Mouse (Mus musculus): ENCODE measurements around the gene Coro7.

Coro7 gene

DNA sequence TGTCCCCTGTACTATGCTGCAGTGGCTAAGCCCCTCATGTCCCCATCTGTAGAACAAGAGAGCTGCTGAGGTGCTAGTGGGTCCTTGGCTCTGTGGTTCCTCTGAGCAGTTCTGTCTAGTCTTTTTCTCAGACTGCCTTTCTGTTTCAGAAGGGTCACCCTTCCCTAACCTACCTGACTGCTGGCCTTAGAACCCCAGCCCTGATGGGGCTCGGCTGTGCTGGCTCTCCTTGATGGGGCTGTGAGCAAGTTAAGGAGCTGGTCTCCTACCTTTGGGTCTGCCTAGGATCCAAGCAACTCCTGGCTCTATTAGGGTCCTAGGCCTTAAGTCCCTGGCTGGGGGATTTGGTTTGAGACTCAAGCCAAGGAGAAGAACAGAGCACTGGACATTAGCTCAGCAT is 64.3 kb downstream of the Coro7 start:
- DNase-seq (ENCODE audit: low spot score in 2 of 2) = no peak

DNA sequence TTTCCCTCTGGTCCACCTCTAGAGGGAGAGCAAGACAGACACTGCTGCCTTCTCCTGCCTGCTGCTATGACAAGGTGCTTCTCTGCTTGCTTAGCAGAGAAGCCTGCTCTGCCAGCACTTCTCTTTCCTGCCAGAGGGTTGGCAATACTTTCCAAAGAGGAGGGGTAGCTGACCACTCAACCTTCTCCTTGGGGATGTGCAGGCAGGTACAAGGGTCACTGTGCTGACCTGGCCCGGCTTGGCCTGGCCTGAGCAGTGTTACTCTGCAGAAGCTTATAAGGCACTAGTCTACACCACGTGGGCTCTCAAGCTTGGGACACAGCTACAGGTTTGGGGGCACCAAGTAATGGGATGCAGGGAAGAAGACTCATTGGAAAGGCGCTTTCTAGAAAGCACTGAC is 64.9 kb downstream of the Coro7 start:
- no peak for DNase-seq (ENCODE audit: low spot score in 2 of 2)

DNA sequence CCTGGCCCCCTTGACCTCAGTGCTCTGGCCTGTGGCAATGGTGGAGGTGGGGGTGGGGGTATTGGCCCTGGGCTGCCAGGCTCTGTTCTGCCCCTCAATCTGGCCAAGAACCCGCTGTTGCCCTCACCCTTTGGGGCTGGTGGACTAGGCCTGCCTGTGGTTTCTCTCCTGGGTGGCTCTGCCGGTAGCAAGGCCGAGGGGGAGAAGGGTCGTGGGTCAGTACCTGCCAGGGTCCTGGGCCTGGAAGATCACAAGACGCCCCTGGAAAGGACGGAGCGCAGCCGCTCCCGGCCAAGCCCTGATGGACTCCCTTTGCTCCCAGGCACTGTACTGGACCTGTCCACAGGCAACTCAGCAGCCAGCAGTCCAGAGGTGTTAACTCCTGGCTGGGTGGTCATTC is 65.8 kb downstream of the Coro7 start:
- no peak for DNase-seq (ENCODE audit: low spot score in 2 of 2)

DNA sequence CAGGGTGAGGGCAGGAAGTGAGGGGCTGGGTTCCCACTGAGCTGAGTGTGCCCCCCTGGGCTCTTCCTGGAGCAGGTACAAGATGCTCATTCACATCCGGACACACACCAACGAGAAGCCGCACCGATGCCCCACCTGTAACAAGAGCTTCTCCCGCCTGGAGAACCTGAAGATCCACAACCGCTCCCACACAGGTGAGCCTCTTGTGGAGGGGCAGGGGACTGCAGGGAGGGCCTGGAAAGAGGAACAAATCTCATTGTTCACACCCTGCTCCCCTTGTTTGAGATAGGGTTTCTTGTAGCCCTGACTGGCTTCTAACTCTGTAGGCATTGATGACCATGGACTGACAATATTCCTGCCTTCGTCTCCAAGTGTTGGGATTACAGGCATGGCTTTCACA is 67.9 kb downstream of the Coro7 start:
- no peak for DNase-seq (ENCODE audit: low spot score in 2 of 2)

DNA sequence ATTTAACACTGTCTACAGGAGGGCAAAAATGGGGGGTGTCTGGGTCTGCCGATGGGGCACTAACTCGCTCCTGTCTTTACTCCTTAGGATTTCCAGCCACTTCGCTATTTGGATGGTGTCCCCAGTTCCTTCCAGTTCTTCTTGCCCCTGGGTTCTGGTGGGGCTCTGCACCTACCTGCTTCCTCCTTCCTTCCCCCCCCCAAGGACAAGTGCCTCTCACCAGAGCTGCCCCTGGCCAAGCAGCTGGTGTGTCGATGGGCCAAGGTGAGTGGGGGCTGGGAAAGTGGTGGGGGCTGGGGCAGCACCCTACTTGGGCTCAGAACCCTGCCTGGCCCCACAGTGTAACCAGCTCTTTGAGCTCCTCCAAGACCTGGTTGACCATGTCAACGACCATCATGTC is 68.4 kb downstream of the Coro7 start:
- DNase-seq (ENCODE audit: low spot score in 2 of 2) = no peak

DNA sequence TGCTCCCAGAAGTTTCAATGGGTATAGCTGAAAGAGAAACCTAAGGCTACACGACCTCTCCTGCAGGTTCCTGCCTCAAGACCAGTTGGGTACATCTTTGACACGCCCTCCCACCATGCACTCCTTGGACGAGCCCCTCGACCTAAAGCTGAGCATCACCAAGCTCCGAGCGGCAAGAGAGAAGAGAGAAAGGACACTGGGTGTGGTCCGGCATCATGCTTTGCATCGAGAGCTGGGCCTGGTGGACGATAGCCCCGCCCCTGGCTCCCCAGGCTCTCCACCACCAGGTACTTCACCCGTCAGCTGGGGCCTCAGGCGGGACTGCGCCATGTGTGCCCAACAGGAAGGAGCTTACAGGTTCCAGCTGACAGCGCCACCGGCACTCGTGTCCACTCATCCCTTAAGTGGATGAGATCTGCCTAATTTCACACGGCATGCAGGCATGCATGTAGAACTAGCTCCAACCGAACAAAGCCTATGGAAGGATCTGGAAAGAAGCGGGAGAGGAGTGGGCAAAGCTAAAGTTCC is 71.0 kb downstream of the Coro7 start:
- DNase-seq (ENCODE audit: low spot score in 2 of 2) = no peak

DNA sequence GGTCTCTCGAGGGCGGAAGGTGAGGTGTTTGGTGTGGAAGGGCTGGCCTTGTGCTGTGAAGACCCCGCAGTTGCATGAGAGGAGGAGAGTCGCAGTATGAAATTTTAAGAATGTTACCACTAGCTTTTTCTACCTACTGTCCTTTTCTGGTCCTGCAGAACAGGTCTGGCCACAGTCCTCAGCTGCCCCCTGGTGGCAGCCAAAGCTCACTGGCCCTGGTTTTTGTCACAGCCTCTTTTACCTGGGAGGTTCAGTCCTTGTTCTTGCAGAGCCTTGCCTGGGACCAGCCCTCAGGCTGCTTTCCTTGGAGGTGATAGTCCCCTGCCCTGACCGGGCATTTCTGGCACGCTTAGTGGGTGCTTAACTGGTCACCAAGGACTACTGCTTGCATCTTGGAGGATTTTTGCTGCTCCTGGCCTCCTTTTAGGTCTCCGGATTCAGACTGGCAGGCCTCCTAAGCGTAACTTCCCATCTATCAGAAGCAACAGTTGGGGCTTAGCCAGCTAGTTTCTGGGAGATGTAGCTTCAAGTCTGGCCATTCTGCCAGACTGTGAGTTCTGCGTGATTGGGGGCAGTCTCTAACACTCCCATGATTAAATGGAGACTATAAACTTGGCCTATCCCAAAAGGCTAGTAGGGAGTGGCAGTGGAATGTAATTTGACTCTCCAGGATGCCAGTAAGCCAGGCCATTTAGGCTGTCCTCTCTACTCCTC is 71.6 kb downstream of the Coro7 start:
- DNase-seq (ENCODE audit: low spot score in 2 of 2) = peak; percentile 68 to 86

DNA sequence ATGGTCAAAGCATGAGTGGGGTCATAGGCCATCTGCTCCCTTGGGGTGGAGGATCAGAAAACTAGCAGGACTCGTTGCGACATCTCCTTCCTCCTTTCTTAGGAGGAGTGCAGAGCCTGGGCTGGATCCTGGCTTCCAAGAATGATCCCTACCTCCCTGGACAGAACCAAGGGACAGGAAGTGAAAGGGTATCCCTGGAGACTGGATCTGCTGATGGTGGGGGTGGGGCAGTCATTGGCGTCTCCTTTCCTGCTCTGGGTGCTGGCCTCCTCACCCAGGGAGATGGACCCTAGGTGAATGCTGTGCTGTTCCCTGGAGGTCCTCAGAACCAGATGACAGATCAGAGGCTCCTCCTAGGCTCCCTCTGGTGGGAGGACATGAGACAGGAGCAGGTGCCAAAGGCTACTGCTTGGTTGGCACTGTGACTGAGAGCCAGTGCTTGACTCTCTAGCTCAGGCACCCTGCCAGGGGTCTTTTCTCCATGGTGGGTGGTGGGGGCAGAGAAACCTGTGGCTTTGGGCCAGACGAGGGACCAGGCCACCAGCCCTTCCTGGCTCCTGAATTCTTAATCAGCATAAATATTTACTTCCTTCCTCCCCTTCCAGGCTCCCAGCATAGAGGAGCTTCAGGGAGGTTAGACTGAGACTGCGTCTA is 73.0 kb downstream of the Coro7 start:
- peak in 1 of 2 experiments; percentile 59 for DNase-seq (ENCODE audit: low spot score in 2 of 2)

DNA sequence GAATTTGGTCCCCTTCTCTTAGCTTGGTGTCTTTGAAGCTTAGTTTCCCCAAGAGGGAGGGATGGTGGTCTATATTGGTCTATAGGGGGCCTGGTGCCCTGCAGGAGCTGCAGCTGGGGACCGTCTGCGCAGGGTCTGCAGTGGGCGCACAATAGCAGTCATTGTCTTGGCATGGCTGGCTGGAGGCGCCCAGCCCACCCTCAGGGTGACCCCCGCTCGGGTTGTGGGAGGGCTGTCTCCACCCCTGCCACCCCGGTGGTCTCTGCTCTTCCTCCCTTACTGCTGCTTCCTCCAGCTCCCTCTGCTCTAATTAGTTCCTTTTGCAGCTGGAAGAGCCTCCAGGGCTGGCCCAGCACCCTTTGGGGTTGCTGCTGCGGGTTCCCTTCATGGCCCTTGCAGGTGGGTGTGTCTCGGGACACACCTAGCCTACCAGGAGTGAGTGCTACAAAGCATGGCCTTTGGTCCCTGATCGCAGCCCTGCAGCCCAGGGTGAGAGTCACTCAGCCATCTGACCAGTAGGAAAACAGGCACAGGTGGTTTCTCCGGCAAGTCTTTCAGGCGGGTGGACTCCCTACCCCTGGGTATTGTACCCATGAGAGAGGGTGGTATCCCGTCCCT is 74.0 kb downstream of the Coro7 start:
- DNase-seq (ENCODE audit: low spot score in 2 of 2) = no peak

DNA sequence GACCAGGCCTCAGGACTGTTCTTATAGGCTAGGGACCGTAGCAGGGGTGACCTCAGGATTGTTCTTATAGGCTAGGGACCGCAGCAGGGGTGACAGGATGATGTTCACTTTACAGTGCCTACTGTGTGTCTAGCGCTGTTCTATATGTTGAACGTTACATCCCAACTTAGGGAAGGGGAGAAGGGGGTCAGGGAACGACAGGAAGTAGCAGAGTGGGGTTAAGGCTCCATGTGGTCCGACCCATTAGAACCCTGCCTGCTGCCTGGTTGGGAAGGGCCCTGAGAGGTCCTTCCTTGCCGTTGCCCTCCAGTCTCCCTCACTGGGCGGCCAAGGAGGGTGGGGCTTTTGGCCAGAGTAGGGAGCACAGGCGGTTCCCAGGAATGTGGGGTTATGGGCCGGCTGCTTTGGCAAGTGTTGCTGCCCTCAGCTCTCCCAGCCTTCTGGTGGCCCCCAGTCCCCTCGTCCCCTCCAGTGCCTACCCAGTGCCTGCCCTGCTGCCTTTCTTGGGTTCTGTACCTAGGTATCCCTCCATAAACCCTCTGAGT is 75.2 kb downstream of the Coro7 start:
- no peak for DNase-seq (ENCODE audit: low spot score in 2 of 2)

DNA sequence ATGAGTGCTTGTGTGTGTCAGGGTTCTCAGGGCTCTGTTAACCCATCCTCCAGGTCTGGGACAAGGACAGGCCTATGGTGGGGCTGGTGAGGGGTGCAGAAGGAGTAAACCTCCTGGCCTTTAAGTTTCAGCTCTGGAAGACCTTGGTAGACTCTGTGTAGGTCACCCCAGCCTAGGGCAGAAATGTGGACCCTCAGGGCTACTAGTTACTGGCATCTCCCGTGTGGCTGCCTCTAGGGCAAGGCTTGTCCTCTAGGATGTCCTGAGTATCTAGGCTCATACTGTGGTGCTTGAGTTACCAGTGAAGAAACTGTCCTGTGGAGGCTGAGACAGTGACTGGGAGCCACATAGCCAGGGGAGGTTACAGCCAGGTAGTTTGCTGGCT is 76.1 kb downstream of the Coro7 start:
- DNase-seq (ENCODE audit: low spot score in 2 of 2) = peak in 1 of 2 experiments; percentile 16

DNA sequence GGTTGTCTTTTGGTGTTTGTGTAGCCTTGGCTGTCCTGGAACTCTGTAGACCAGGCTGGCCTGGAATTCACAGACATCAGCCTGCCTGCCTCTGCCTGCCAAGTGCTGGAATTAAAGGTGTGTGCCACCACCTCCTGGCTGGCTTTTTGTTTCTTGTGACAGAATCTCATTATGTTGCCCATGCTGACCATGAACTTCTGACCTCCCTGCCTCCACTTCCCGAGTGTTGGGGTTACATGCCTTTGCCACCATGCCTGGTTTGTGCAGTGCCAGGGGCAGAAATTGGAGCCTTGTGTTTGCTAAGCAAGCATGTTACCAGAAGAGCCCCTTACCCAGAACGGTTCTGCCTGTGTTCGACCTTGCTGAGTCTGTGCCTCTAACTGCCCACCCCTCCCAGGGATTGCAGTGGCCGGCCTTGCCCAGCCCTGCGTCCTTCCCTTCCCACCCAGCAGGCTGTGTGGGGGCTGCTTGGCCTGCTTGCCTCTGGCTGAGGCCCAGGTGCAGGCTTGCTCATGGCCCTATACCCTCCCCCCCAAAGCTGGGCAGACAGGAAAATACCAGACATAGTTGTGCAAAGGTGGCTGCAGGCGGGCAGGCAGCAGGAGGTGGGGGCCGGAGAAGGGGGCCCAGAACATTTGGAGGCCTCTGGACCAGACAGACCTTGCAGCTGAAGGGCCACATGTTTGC is 76.7 kb downstream of the Coro7 start:
- DNase-seq (ENCODE audit: low spot score in 2 of 2) = peak in 1 of 2 experiments; percentile 15

DNA sequence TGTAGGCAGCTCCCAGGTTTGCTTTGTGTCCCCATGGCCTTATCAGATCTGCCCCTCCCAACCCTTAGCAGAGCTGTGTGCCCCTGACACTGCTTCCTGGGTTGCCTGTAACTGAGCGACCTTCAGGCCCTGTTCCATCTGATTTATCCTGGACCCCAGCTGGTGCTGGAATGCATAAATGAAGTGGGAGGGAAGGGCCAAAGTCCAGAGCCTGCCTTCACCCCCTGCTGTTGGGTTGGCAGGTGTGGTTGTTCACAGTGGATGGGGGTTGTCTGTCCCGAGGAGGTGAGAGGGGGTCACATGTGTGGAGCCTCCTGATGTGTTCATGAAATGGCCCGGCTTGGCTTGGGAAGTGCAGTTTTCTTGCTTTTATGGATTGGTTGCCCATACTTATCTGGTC is 77.4 kb downstream of the Coro7 start:
- DNase-seq (ENCODE audit: low spot score in 2 of 2) = peak in 1 of 2 experiments; percentile 19

DNA sequence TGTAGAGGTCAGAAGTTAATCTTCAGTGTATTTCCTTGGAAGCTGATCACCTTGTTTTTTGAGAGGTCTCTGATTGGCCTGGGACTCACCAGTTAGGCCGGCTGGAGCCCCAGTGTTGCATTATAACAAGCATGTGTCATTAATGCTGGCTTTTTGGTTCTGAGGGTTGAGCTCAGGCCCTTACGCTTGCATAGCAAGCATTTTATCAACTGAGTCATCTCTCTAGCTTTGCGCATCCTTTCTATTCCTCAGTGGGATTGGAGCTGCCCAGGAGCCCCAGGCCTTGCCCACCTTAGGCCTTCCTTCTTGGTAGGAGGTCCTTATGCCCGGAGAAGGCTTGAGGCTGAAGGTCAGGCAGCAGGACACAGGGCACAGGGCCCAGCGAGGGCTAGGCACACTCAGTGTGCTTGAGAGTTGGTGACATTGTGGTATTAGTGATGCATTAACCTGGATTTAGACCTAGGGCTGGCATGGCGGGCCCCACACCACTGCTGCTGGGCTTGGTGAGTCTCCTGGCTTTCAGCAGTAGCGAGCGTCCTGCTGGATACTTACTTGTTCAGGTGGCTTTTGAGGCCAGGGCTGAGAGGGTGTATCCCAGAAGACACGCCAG is 78.8 kb downstream of the Coro7 start:
- DNase-seq (ENCODE audit: low spot score in 2 of 2) = no peak

DNA sequence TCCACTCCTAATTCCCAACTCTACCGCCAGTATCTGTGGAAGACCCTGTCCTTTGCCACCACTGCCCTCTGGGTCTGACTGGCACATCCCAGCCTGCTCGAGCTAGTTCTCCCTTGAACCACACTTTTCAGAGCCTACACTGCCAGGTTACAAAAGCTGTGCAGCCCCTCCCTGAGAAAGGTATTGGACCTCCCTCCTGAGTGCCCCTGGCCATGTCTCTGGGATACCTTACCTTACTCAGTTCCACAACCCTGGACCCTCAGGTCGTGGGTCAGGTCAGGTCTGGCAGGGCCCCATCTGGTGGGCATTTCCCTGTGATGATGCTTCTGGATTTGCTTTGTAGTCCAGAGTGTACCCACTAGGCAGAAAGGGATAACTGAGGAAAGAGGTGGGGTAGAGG is 80.0 kb downstream of the Coro7 start:
- DNase-seq (ENCODE audit: low spot score in 2 of 2) = no peak

DNA sequence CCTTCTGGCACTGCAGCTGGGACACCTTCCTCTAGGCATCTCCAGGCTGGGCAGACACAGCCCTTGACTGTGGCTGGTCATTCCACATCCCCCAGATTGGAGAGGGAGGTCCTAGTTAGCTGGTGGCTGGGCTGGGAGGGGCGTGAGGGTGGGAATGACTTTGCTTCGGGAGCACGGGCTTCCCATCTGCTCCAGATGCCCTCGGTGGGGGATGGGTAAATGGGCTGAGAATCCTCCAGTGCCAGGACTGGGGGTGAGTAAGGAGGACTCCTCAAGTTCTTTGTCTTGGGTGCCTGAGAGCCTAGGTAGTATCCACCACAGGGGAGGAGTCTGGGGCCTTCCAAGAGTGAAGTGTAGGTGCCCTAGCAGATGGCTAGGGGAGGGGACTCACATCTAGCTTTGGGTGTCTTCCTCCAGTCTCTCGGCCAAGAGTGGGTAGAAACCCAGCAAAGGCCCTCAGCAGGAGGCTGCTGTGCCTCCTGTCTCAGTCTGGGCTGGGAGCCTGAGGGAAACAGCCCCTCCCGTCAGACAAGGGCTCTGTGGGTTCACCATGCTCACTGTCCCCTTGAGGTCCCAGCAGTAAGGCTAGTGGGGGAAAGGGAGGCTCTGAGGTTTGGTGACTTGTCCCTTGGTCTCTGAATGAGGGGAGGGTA is 80.6 kb downstream of the Coro7 start:
- peak in 1 of 2 experiments; percentile 39 for DNase-seq (ENCODE audit: low spot score in 2 of 2)

DNA sequence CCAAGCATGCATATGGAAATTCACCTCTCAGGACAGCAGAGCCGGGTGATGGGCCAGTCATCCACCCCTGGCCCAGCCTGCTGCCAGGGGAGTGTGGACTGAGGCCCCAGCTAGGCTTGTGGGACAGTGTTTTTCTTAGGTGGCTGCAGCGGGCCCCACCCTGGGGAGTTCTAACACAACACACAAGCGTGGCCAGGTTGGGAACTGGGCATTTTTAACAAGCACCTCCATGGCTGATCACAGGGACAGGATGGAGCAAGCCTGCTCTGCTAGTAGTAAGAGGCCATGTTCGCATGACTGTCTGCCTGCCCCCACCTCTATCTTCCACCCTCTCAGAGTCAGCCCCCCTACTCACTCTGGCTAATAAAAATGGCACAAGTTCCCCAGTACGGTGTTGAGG is 81.5 kb downstream of the Coro7 start:
- no peak for DNase-seq (ENCODE audit: low spot score in 2 of 2)

DNA sequence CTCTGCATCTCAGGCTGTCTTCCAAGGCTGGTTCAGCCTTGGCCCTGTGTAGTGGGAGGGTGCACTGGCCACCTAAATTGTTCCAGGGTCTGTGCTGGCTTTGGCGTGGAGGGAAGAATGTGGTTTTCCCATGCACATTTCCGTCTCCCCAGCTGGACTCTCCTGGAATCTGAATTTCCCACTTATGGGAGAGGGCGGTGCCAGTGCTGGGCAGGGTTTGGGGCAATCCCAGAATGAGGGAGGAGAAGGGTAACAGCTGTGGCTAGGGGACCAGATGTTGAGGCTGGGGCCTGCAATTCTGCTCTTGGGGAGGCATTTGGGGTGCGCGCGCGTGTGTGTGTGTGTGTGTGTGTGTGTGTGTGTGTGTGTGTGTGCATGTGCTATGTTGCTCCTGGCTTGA is 82.3 kb downstream of the Coro7 start:
- no peak for DNase-seq (ENCODE audit: low spot score in 2 of 2)

DNA sequence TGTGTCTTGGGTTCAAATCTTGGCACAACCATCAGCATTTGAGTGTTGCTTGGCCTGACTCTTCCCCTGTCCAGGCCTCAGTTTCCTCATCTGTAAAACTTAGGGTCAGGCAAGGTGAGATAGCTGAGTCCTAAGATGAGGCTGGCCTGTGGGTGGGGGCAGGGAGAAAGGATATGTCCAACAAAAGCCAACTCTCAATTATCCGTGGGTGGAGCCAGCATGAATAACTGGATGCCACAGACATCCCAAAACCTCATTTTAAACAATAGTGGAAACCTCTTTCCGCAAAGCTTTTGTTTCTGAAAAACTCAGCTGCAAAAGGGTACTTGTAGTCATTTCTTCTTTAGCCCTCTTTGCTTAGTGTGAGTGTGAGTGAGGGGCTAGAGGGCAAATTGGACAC is 82.7 kb downstream of the Coro7 start:
- DNase-seq (ENCODE audit: low spot score in 2 of 2) = no peak

DNA sequence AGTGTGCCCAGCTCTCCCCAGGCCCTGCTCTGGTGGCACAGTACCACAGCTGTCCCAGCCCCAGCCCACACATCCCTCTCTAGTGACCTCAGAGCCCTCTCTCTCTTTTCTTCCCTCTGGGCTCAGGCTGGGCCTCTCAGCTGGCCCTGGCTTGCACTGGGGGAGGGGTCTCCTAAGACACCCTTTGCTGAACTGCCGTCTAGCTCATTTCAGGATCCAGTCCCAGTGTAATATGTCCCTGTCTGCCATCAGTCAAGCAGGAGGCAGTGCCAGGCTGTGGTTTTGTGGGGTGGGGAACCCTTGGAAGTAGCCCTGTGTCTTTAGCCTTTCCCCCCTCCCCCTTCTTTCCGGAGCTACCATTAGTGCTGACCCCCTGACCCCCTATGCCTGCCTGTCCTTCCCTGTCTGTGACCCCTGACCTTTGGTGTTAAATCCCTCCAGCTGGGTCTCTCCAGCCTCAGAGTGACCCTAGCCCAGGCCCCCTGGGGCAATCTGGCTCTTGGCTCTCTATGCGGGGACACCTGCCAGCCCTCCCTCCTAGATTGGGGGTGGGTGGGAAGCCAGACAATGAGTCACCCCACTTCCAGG is 83.3 kb downstream of the Coro7 start:
- no peak for DNase-seq (ENCODE audit: low spot score in 2 of 2)

DNA sequence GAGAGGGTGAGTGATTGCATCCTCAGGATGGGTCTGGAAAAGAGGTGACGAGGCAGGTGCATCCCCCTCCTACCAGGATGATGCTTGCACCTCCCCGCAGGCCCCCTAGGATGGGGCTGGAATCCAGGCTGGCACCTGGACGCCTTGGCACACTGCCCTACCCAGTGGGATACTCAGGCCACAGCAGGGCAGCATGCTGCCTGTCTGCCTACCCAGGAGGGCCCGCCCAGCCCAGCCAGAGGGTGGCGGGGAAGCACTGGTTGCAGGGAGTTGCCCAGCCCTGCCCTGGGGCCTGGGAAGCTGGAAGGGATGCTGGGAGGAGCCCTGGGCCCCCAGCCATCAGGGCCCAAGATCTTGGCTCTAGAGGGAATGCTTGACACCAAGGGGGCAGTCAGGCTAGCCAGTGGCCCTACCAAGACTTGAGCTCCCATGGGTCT is 84.0 kb downstream of the Coro7 start:
- peak in 1 of 2 experiments; percentile 59 for DNase-seq (ENCODE audit: low spot score in 2 of 2)
